Mouse (Mus musculus) MN1 (cell line): ENCODE measurements around the gene Rasgrp1.

Experiments
- DNase-seq: peaks from one replicate; pipeline ENCODE4 v3.0.0-alpha.2; 2016; ENCODE audit warnings: low spot score

Gene Rasgrp1

DNA sequence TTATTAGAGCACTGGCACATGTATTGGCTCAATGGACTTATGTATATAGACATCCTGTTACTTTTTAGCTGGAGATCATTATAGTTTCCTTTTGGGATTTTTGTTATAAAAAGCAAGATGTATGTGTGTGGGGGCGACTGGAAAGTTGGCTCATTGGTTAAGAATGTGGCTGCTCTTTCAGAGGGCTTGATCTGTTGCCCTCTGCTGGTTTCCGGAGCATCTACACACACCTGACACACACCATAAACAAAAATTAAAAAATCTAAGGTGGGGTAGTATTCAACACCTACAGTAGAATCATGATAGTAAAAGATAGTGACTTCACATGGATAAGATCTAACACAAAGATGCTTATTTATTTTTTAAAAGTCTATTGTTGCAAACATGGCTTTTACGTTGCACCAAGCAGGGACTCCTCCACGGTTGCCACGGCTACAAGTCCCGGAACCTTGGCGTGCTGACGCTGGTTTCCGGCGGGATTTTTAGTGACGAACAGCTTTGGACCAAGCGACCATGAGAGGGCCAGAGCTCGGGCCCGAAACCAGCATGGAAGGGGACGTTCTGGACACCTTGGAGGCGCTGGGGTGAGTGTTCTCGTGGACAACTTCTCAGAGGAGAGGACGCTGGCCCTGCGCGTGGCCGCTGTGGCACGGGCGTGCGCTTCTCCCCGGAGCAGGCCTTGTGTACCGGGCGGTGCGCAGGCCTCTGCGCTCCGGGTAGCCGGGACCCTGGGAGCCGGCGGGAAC lies 93.4 kb downstream of the Rasgrp1 start, which contains the start of gene Fam98b:
Fam98b (plus strand) TSS at position 485 of the 746 bp plus-strand sequence.
- peak; percentile 97 for DNase-seq

DNA sequence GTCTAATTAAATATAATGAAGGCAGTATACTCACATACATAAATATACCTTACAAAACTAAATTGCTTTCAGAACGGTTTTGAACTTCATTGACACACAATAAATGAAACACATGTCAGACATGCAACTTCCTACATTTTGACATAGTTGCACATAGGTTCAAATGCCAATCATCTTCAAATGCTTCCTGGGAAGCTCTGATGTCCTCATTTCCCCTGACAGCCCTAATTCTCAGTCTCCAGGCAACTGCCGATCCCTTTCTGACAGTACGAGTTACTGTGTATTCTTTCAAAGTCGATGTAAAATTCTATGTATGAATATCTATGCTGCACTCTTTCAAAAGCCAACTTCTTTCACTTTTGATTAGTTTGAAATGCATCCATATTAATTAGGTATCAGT lies 100.8 kb downstream of the Rasgrp1 start:
- no peak for DNase-seq

DNA sequence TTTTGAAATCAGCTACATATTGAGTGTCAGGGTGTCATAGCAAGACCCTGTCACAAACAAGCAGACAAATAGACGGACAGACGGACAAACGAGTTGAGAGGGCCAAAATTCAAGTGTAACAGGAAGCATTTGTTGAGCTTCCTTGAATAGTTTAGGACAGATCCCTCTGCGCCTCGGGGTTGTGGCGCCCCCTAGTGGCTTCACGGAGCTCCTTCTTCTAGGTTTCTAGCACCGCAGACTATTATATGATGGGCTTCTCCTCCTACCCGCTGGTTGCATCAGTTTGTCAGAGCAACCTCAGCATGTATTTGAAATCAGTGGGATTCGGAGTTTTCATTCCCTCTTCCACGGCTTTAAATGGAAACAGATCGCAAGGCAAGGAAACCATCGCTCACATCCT lies 111.5 kb downstream of the Rasgrp1 start:
- peak; percentile 89 for DNase-seq

DNA sequence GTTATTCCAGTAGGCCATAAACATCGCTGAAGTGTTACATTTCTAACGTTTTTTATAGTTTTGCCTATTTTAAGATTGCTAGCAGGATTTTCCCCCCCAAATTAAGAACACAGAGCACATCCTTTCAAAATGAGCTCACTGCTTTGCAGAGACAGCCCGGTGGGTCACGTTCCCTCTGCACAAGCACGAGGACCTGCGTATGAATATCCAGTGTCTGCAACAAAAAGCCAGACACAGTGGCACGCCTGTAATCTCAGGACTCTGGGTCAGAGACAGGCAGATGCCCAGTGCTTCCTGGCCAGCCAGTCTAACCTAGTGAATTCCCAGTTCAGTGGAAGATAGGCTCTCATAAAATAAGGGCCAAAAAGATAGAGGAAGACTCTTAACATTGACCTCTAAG lies 112.5 kb downstream of the Rasgrp1 start:
- DNase-seq: no peak
